Comparison of ENCODE assay signal across 9 mouse cellular contexts in genomic region chr10:40529617-40530016, GRCm38 (mm10). TPM values are rescaled to one million over a fixed set of nuclear protein-coding genes. Genes with fewer than 3 reads are reported as not detected.
DNase-seq lines count a peak whose midpoint lies in the region; TF ChIP-seq lines count a peak whose summit lies in the region.
"Had no signal": no experiment of that assay in that cellular context is flagged by ENCODE, and none has a peak within 500 bp of the region (broad histone marks: within the 10 kb centered on the region; RNA-seq: fewer than 3 reads in every experiment).

No protein-coding gene starts in this region.

- no peaks in the 10 kb centered on the region for H3K36me3 ChIP-seq in ES-Bruce4 (ENCODE audit: control insufficient read depth, insufficient read depth, low read length, poor library complexity, severe bottlenecking)
- H3K36me3 ChIP-seq: neural tube, embryonic 12.5 days had no signal

- H3K27me3 ChIP-seq in ES-Bruce4 (ENCODE audit: control insufficient read depth, insufficient read depth, low read length, poor library complexity, severe bottlenecking), result no peaks in the 10 kb centered on the region
- H3K27me3 ChIP-seq: neural tube, embryonic 12.5 days had no signal

- no peak overlapping the region for H3K9ac ChIP-seq in ES-Bruce4 (ENCODE audit: low read depth, poor library complexity, severe bottlenecking)
- H3K9ac ChIP-seq: neural tube, embryonic 12.5 days had no signal

- peaks cover 11% of the 10 kb centered on the region for H3K9me3 ChIP-seq in ES-Bruce4 (replicated peaks; ENCODE audit: control insufficient read depth, insufficient read depth, low read length, poor library complexity, severe bottlenecking)

- H3K4me3 ChIP-seq in ES-Bruce4 (ENCODE audit: low read depth, low read length), result no peak overlapping the region
- H3K4me3 ChIP-seq: neural tube, embryonic 12.5 days had no signal

- no peak for TF ChIP-seq POLR2A in ES-Bruce4 (IDR thresholded peaks at IDR 0.05; ENCODE audit: insufficient read depth, low read length)

- TF ChIP-seq CTCF in ES-Bruce4 (IDR thresholded peaks at IDR 0.05; ENCODE audit: low read depth, low read length), result peak; percentile 59

- no peak overlapping the region for H3K27ac ChIP-seq in ES-Bruce4 (ENCODE audit: insufficient read depth, low read length)
- H3K27ac ChIP-seq: neural tube, embryonic 12.5 days had no signal

- TF ChIP-seq EP300 in ES-Bruce4 (IDR thresholded peaks at IDR 0.05; ENCODE audit: insufficient read depth, low read depth, low read length), result no peak

- DNase-seq in layer of hippocampus, adult 11-12 months (ENCODE audit: low spot score), result peak; percentile 72
- DNase-seq in layer of hippocampus, adult 8-10 months (ENCODE audit: low spot score in 2 of 2), result no peak
- DNase-seq in adipocyte (ENCODE audit: low spot score), result peak; percentile 24
- DNase-seq in kidney, adult 8-10 months, result peak; percentile 37 to 80
- DNase-seq in lung, postnatal 4 days, result peak; percentile 41 to 77
- DNase-seq in thymus, postnatal 14 days, result peak; percentile 78

- peaks cover 4% of the 10 kb centered on the region for H3K4me1 ChIP-seq in ES-Bruce4 (ENCODE audit: control insufficient read depth, insufficient read depth, low read length)
- H3K4me1 ChIP-seq: neural tube, embryonic 12.5 days had no signal

RNA-seq across cellular contexts. Expression of gene Slc22a16, which starts 40.5 kb away (rescaled TPM):
- total RNA-seq in layer of hippocampus, adult 8-10 months (2022), result not detected
- polyA plus RNA-seq in ES-Bruce4 (2011; ENCODE audit: insufficient read depth, insufficient read length, low read depth, missing spikeins), result not detected in 2 replicates
- polyA plus RNA-seq: heart, embryonic 14.5 days; neural tube, embryonic 12.5 days had no signal

Comparison
In these comparisons a context has a peak if more than half of its experiments do, and no peak if none do; other contexts are left out.
1. DNase-seq: peak in layer of hippocampus, adult 11-12 months (single experiment), adipocyte (single experiment), kidney, adult 8-10 months (2 of 2), lung, postnatal 4 days (2 of 2) and thymus, postnatal 14 days (single experiment); none in layer of hippocampus, adult 8-10 months (0 of 2).